Mouse (Mus musculus): ENCODE measurements around the gene Galc. TPM values are rescaled to one million over a fixed set of nuclear protein-coding genes. Genes with fewer than 3 reads are reported as not detected.

Galc gene
- polyA plus RNA-seq (2012; ENCODE audit: low replicate concordance) = 1.3 and 1.7 TPM in 2 replicates

DNA sequence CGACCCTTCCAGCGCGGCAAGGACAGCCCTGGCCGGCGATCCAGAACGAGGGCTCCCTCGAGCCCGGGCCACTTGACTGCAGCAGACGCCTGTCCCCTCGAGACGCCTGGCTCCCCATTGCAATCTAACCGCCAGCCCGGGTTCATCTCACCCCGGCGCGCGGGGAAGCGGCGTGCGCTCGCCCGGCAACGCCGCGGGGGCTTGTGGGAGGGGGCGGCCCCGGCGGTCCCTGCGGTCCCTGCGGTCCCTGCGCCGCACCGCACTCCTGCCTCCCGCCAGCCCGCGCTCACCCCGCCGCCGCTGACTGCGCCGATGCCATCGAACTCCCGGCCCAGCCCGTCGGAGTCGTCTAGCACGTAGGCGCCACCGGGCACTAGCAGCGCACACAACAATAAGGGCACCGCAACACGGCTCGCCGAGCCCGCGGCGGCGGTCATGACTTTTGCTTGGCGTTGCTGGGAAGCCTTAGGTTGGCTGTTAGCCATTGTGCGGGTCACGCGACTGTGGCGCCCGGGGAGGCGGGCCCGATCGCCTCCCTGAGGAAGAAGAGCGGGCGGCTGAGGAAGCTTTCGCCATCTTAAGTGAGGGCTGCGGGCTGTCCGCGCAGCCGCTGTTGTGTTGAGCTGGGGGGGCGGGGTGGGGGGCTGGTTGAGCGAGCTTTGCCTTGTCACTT, at the start of gene Galc:
Gene Galc, minus strand, starts transcription at position 615 of the 673 bp plus-strand sequence.

DNA sequence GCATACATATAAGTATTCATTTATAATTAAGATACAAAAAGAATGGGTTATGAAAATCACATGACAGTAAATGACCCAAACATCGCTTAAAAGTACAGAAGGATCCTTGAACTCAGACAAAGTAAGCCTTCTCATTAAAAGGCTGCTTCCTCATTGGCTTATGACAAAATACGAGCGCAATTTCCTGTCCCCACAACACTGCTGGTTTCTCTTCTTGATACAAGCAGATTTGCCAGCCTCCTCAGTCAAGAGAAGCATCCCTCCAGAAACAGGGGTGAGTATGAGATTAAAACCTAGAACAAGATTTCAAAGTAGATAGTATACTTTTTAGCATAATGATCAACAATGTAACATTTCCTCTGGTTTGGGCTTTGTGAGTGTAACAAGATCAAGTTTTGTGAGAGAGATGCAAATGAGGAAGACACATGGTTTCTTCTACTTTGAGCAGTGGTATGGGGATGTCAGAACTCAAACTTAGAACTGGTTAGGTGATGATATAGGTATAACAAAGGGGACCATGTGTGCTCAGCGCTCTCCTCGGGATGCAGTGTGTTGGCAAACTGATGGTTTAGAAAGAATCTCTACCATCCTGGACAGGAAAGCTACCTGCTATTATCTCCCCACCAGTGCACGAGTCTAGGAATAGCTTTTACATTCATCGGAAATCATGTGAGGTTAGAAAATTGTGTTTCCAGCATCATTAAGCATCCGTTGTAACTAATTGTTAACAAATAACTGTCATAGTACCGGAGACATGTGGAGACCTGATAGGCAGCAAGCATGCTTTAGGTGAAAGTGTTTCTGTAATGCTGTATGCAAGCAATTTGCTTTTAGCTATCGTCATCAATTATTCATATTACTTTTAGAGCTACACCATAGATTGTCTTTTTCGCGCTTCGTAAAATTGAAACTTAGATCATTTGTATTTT, 9.4 kb upstream of the Galc start, which contains the start of gene Gpr65:
Gene Gpr65, plus strand, starts transcription at position 195 of the 929 bp plus-strand sequence.

Other genes with a start within 250 kb of the Galc start
- gene Gpr65, start 9.2 kb upstream of the Galc start, polyA plus RNA-seq (2012; ENCODE audit: low replicate concordance) = 0.84 TPM in 1 of 2 replicates, not detected in the other

All from leukemia stem cell, adult 10-12 weeks (primary cell).